Mouse (Mus musculus) left cerebral cortex, postnatal 4 days (tissue): ENCODE measurements at regions not wholly inside any gene's neighbourhood (a gene's known extent, or its start where the extent isn't known, plus 50 kb on each side); places are given as distances from the start of the nearest gene placed in this dataset.
A peak's percentile ranks its signal among the peaks of the same experiment; 100 is the strongest.

Experiments used
- DNase-seq: peaks from one replicate; pipeline ENCODE4 v3.0.0-alpha.2; 2022
- intact Hi-C: fragments of 180-260 bp; cut with DNase I; formaldehyde crosslinking; loops from one replicate; pipeline ENCODE4 v1.15.1; 2025

- intact Hi-C loops: no loop called here
- DNase-seq: no peak
Observed at GRCm38 (mm10) chr1:77592649-77593048, 77.8 kb upstream of the Epha4 start.

GRCm38 (mm10) chr1:77592248-77592647 lies 77.4 kb upstream of the Epha4 start:
- peak; percentile 24 for DNase-seq
- intact Hi-C loops: no loop called here

- no peak for DNase-seq
- intact Hi-C loops: no loop called here
Observed at GRCm38 (mm10) chr1:77589423-77589822, 74.5 kb upstream of the Epha4 start.

GRCm38 (mm10) chr1:77585520-77585919 lies 70.6 kb upstream of the Epha4 start:
- intact Hi-C loops: no loop called here
- DNase-seq: no peak

- no peak for DNase-seq
- intact Hi-C loops: no loop called here
Observed at GRCm38 (mm10) chr1:77568081-77568480, 53.2 kb upstream of the Epha4 start.

GRCm38 (mm10) chr1:77567657-77568056 lies 52.8 kb upstream of the Epha4 start:
- intact Hi-C loops: no loop called here
- no peak for DNase-seq
